Mouse (Mus musculus) midbrain, postnatal 0 days (tissue): ENCODE results near the gene Npm1. TPM values are rescaled to one million over a fixed set of nuclear protein-coding genes. Genes with fewer than 3 reads are reported as not detected.

Source experiments
- ATAC-seq: fragments of 200-750 bp; cut with Nextera tagmentation; 2 replicates; pipeline ENCODE4 v1.8.0; 2017; ENCODE audit warnings: moderate number of reproducible peaks, mild to moderate bottlenecking, moderate TSS enrichment, moderate library complexity; ENCODE audit not compliant: low FRiP score
- DNase-seq: peaks from one replicate; pipeline ENCODE4 v3.0.0-alpha.2; 2015; ENCODE audit warnings: low spot score
- H3K27ac ChIP-seq: fragments of 300-500 bp; sonication (generic); 2 replicates; pipeline ENCODE4 v1.5.1; 2014; ENCODE audit warnings: low read depth, mild to moderate bottlenecking, low read length, mixed read lengths
- H3K27me3 ChIP-seq: fragments of 300-500 bp; sonication (generic); 2 replicates; pipeline ENCODE4 v1.6.1; 2014; ENCODE audit warnings: low read length, control low read depth, mixed read lengths; ENCODE audit not compliant: insufficient read depth
- H3K36me3 ChIP-seq: fragments of 300-500 bp; sonication (generic); 2 replicates; pipeline ENCODE4 v1.6.1; 2014; ENCODE audit warnings: low read length, control low read depth, mixed read lengths; ENCODE audit not compliant: insufficient read depth
- H3K4me1 ChIP-seq: fragments of 300-500 bp; sonication (generic); 2 replicates; pipeline ENCODE4 v1.6.1; 2014; ENCODE audit warnings: mild to moderate bottlenecking, control low read depth, antibody characterized with exemption, low read length, mixed read lengths; ENCODE audit not compliant: insufficient read depth
- H3K4me2 ChIP-seq: fragments of 300-500 bp; sonication (generic); 2 replicates; pipeline ENCODE4 v1.6.1; 2014; ENCODE audit warnings: low read depth, mild to moderate bottlenecking, low read length, mixed read lengths; ENCODE audit not compliant: poor library complexity, severe bottlenecking
- H3K4me3 ChIP-seq: fragments of 300-500 bp; sonication (generic); 2 replicates; pipeline ENCODE4 v1.5.1; 2014; ENCODE audit warnings: low read depth, mild to moderate bottlenecking, low read length, moderate library complexity
- H3K9ac ChIP-seq: fragments of 300-500 bp; sonication (generic); replicated peaks from 2 replicates; pipeline ENCODE4 v1.6.1; 2014; ENCODE audit warnings: mild to moderate bottlenecking, low read length, moderate library complexity, mixed read lengths; ENCODE audit not compliant: poor library complexity, severe bottlenecking
- H3K9me3 ChIP-seq: fragments of 300-500 bp; sonication (generic); 2 replicates; pipeline ENCODE4 v1.6.1; 2016; ENCODE audit warnings: low read length, control low read depth
- CTCF ChIP-seq: IDR thresholded peaks from 2 replicates; pipeline ENCODE4 v1.5.1; 2016; ENCODE audit warnings: antibody characterized with exemption, mild to moderate bottlenecking
- WGBS: fragments of 180-500 bp; shearing (Covaris S2); extraction: QIAGEN DNeasy Blood & Tissue Kit; methylation state at CpG from one replicate; pipeline ENCODE4 v1.1.7; 2014; 5-methylcytosine and 5-hydroxymethylcytosine counted together
- polyA plus RNA-seq: library from polyadenylated mRNA; unstranded; fragments of >200 nt; fragmentation: Nextera tagmentation; extraction: Ambion mirVana; gene quantifications from 2 replicates; pipeline ENCODE4 v1.2.1, GENCODE M21; 2015
- total RNA-seq: library from RNA; depleted of rRNA; stranded (reverse); fragments of >200 nt; gene quantifications from 2 replicates; pipeline ENCODE4 v1.2.3, GENCODE M21; 2014

Npm1 gene
- total and polyA plus RNA-seq, 2 experiments from 2014 or later = 303 to 334 TPM

DNA sequence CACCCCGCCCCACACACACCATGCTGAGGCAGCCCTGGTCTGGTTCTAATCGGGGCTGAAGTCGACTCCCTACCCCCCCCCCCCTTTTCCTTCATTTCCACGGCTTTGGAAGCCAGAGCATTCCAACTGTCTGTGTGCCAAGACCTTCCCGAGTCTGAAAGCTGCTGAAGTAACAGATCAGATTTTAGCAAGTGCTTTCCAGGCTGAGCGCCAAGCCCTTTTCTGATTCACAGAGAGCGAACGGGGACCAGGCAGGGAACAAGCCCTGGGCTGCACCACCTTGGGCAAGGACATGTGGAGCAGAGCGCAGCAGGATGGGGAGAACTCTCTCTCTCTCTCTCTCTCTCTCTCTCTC lies 16.9 kb downstream of the Npm1 start:
- no peak overlapping the region for H3K9ac ChIP-seq

GRCm38 (mm10) chr11:33145201-33146142 lies 17.5 kb downstream of the Npm1 start:
- ATAC-seq = no peak

More for the DNA sequence above, 16.9 kb downstream of the Npm1 start:
- no peak for TF ChIP-seq CTCF
- Histone ChIP-seq H3K27me3 (peaks cover 16% of the 10 kb centered on the region; the same call in 1 of the 2 replicates), H3K4me3 (peak overlapping the region; percentile 65; the same call in 1 of the 2 replicates), H3K36me3 (peaks cover 8% of the 10 kb centered on the region; the same call in 1 of the 2 replicates), H3K4me2 (peak overlapping the region; percentile 84), H3K4me1 (0 out of 2 replicates have a peak, but pooled peaks cover 6% of the 10 kb centered on the region), H3K27ac (no peak overlapping the region; the same call in 1 of the 2 replicates), H3K9me3 (no peaks in the 10 kb centered on the region)
- peak; percentile 17; the same call in 1 of the 2 replicates for ATAC-seq
- peak; percentile 94 for DNase-seq
- 1% methylated on average over 9 of the region's 9 CpGs for WGBS

DNA sequence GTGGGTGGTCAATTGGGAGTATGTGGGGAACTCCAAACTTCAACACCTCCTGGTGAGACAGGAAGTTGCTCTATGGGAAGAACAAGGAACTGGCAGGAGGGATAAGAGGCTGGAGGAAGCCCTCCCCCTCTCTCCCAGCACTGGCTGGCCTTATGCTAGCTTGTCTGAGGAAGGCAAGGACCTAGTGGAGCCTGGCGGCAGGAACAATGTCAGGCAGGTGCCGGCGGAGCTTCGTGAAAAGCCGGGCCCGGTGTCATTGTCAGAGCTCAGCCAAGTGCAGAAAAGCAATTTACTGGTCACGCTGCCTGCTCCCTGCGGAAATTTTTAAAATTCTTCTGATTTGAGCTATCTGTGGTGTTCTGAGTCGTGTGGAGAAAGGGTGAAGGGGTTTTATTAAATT lies 19.1 kb downstream of the Npm1 start:
- no peaks in the 10 kb centered on the region for H3K9me3 ChIP-seq
- peaks cover 16% of the 10 kb centered on the region; the same call in 1 of the 2 replicates for H3K27me3 ChIP-seq
- no peak overlapping the region for H3K4me3 ChIP-seq
- H3K36me3 ChIP-seq = no peaks in the 10 kb centered on the region
- 15% methylated on average over 9 of the region's 9 CpGs for WGBS
- DNase-seq (peak; percentile 17), ATAC-seq (no peak)
- H3K9ac ChIP-seq = no peak overlapping the region
- no peak overlapping the region for H3K4me2 ChIP-seq
- H3K4me1 ChIP-seq = 0 out of 2 replicates have a peak, but pooled peaks cover 6% of the 10 kb centered on the region
- TF ChIP-seq CTCF = peak; percentile 10; the same call in 1 of the 2 replicates
- H3K27ac ChIP-seq = no peak overlapping the region

More at GRCm38 (mm10) chr11:33145201-33146142, 17.5 kb downstream of the Npm1 start:
- Histone ChIP-seq H3K4me2 (peak overlapping the region; percentile 84), H3K36me3 (peaks cover 7% of the 10 kb centered on the region; the same call in 1 of the 2 replicates), H3K4me1 (0 out of 2 replicates have a peak, but pooled peaks cover 6% of the 10 kb centered on the region), H3K9me3 (no peaks in the 10 kb centered on the region), H3K4me3 (peak overlapping the region; percentile 65), H3K27me3 (peaks cover 16% of the 10 kb centered on the region; the same call in 1 of the 2 replicates), H3K9ac (no peak overlapping the region), H3K27ac (no peak overlapping the region)
- no peak for TF ChIP-seq CTCF
- 14% methylated on average over 7 of the region's 7 CpGs for WGBS
- DNase-seq = no peak

DNA sequence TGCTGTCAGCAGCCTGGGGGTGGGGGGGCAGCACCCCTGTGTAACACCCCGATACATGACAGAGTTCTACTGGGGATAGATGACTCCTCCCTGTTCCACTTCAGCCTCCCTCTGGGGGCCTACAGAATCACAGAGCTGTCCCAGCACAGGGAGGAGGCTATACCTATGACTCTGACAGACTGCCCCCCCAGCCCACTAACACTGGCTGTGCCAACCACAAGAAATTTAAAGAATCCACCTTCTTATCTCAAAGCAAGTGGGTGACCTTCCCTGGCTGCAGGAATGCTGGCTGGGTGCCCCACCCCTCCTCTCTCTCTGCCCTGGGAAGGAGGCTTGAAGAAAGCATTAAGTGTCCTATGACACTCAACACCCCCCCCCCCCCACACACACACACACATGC lies 20.2 kb downstream of the Npm1 start:
- DNase-seq (no peak), ATAC-seq (no peak)
- peaks cover 16% of the 10 kb centered on the region; the same call in 1 of the 2 replicates for H3K27me3 ChIP-seq
- H3K4me3 ChIP-seq = no peak overlapping the region
- WGBS = 85% methylated on average over 1 of the region's 1 CpGs
- H3K9me3 ChIP-seq = no peaks in the 10 kb centered on the region
- H3K4me2 ChIP-seq = no peak overlapping the region
- no peak overlapping the region for H3K27ac ChIP-seq
- no peaks in the 10 kb centered on the region for H3K36me3 ChIP-seq
- 0 out of 2 replicates have a peak, but pooled peaks cover 6% of the 10 kb centered on the region for H3K4me1 ChIP-seq
- TF ChIP-seq CTCF = no peak
- no peak overlapping the region for H3K9ac ChIP-seq

DNA sequence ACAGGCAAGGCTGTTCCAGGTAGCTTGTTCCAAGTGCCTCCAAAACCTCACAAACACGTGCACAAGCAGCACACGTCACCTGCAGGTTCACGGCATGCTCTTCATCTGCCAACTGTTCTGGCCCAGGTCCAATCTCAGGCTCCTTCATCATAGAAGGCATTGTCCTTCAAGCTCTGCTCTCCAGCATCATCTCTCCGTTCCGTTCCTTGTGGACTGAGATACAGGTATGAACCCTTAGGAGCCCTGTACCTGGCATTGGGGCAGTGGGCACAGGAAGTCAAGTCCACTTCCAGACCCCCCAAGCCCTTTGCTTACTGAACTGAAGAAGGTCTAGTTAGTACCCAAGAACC lies 22.9 kb downstream of the Npm1 start:
- H3K9me3 ChIP-seq = no peaks in the 10 kb centered on the region
- 90% methylated on average over 5 of the region's 5 CpGs for WGBS
- ATAC-seq (no peak), DNase-seq (no peak)
- no peak overlapping the region for H3K27ac ChIP-seq
- H3K4me2 ChIP-seq = no peak overlapping the region
- no peak overlapping the region for H3K9ac ChIP-seq
- H3K4me1 ChIP-seq = 0 out of 2 replicates have a peak, but pooled peaks cover 4% of the 10 kb centered on the region
- H3K27me3 ChIP-seq = peaks cover 9% of the 10 kb centered on the region; the same call in 1 of the 2 replicates
- TF ChIP-seq CTCF = no peak
- H3K36me3 ChIP-seq = no peaks in the 10 kb centered on the region
- no peak overlapping the region for H3K4me3 ChIP-seq
